Mouse (Mus musculus): ENCODE data around the gene Fam228a. TPM values are rescaled to one million over a fixed set of nuclear protein-coding genes. Genes with fewer than 3 reads are reported as not detected.

Fam228a gene
- polyA plus RNA-seq, 1 experiment from 2014 or later, result 0.65 TPM

DNA sequence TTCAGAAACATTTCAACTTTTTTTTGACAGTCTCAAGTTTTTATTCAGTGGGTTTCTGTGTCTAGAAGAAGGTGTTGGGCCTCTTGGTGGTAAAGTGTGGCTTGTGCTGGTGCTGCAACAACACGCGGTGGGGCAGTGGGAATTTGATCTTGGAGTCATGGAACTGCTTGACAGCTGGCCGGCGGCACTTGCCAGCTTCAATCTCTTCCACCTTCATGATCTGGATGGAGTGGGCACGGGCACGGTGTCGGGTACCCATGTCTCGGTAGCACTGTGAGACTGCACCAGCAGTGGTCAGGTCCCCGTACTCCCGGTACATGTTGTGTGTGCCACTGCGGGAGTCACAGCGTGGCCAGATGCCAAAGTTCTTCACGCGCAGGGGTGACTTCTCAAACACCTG is 48.9 kb downstream of the Fam228a start:
- no peak overlapping the region for H3K4me3 ChIP-seq (ENCODE audit: low read depth, low read length)
- H3K9me3 ChIP-seq (ENCODE audit: control insufficient read depth, low read length), result no peaks in the 10 kb centered on the region
- no peaks in the 10 kb centered on the region for H3K36me3 ChIP-seq (ENCODE audit: control insufficient read depth, insufficient read depth, low read length)
- no peak overlapping the region for H3K27ac ChIP-seq (ENCODE audit: low read depth, low read length)
- H3K4me1 ChIP-seq (replicated peaks; ENCODE audit: control insufficient read depth, insufficient read depth, low read length), result no peaks in the 10 kb centered on the region
- DNase-seq (ENCODE audit: low spot score) (no peak), ATAC-seq (replicated peaks; ENCODE audit: low FRiP score) (no peak)
- no peak overlapping the region for H3K4me2 ChIP-seq (ENCODE audit: low read depth, low read length, severe bottlenecking)
- H3K27me3 ChIP-seq (ENCODE audit: control insufficient read depth, insufficient read depth, low read length), result no peaks in the 10 kb centered on the region
- 95% methylated on average over 14 of the region's 14 CpGs for WGBS
- H3K9ac ChIP-seq (ENCODE audit: low read length), result no peak overlapping the region

DNA sequence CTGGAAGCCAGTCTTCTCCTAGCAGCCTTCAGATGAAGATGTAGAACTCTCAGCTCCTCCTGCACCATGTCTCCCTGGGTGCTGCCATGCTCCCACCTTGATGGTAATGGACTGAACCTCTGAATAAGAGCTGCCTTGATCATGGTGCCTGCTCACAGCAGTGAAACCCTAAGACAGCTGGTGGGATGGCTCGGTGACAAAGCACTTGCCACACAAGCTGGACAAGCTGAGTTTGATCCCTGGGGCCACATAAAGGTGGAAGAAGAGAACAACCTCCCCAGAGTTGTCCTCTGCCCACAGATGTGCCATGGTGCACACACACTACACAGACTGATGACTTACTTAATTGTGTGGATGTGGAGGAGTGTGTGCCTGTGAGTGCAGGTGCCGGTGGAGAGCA is 49.8 kb downstream of the Fam228a start:
- ATAC-seq (replicated peaks; ENCODE audit: low FRiP score) (no peak), DNase-seq (ENCODE audit: low spot score) (no peak)
- Histone ChIP-seq H3K4me1 (replicated peaks; ENCODE audit: control insufficient read depth, insufficient read depth, low read length) (no peaks in the 10 kb centered on the region), H3K27ac (ENCODE audit: low read depth, low read length) (no peak overlapping the region), H3K9me3 (ENCODE audit: control insufficient read depth, low read length) (no peaks in the 10 kb centered on the region), H3K4me3 (ENCODE audit: low read depth, low read length) (no peak overlapping the region), H3K36me3 (ENCODE audit: control insufficient read depth, insufficient read depth, low read length) (no peaks in the 10 kb centered on the region), H3K27me3 (ENCODE audit: control insufficient read depth, insufficient read depth, low read length) (no peaks in the 10 kb centered on the region), H3K9ac (ENCODE audit: low read length) (no peak overlapping the region), H3K4me2 (ENCODE audit: low read depth, low read length, severe bottlenecking) (no peak overlapping the region)
- WGBS, result 98% methylated on average over 2 of the region's 2 CpGs

DNA sequence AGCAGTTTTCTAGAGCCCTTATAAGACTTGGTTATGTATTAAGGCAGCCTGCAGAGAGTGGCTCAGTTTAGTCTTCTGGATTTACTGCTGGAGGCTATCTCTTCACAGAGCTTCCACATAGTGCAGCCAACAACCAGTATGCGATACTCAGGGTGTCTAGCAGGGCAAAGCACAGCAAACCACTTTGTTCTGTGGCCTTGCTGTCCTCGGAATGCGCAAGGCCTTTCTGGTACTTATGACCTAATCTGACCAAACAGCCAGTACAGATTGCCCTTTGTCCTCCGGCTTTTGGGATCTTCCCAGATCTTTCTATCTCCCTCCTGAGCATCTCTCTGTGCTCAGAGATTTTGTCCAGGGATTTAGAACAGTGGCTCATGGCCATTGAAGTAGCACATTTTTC is 52.8 kb downstream of the Fam228a start:
- Histone ChIP-seq H3K4me3 (ENCODE audit: low read depth, low read length) (no peak overlapping the region), H3K27me3 (ENCODE audit: control insufficient read depth, insufficient read depth, low read length) (no peaks in the 10 kb centered on the region), H3K9me3 (ENCODE audit: control insufficient read depth, low read length) (no peaks in the 10 kb centered on the region), H3K36me3 (ENCODE audit: control insufficient read depth, insufficient read depth, low read length) (no peaks in the 10 kb centered on the region), H3K4me1 (replicated peaks; ENCODE audit: control insufficient read depth, insufficient read depth, low read length) (no peaks in the 10 kb centered on the region), H3K4me2 (ENCODE audit: low read depth, low read length, severe bottlenecking) (no peak overlapping the region), H3K27ac (ENCODE audit: low read depth, low read length) (no peak overlapping the region), H3K9ac (ENCODE audit: low read length) (no peak overlapping the region)
- no peak for DNase-seq (ENCODE audit: low spot score)
- ATAC-seq (replicated peaks; ENCODE audit: low FRiP score), result no peak
- 80% methylated on average over 4 of the region's 4 CpGs for WGBS

DNA sequence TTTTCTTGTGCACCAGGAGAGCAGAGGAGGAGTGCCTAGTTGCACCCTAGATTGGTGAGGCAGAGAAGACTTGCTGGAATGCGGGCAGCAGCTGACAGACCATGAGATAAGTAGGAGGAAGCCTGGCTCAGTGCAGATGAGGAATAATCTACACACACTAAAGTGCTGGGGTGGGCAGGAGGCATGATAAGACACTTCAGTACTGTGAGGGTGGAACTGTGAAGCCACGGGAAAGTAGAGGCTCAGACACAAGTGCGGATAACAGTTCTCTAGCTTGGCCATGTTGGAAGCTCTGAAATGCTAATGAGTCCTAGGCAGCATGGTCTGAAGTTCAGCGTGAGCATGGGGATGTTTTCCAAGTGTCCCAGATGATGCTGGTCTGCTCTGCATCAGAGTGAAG is 58.3 kb downstream of the Fam228a start:
- no peak overlapping the region for H3K4me3 ChIP-seq (ENCODE audit: low read depth, low read length)
- 81% methylated on average over 4 of the region's 4 CpGs for WGBS
- H3K4me1 ChIP-seq (replicated peaks; ENCODE audit: control insufficient read depth, insufficient read depth, low read length), result no peaks in the 10 kb centered on the region

DNA sequence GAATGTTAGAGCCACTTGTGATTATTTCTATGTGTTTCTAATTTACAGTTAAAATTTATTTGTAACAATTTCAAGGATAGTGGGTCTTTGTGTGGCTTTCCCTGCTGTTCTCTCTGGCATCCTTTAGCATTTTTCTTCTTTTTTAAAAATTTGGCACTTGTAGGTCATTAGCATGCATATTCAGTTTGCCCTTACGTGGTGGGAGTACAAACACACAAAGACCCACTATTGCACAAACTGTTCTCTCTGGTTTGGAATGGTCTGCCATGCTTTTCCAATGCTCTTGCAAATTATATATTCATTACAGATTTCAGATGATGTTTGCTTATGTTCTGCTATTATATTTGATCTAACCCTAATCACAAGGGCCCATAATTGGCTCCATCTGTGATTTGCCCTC is 61.9 kb downstream of the Fam228a start:
- H3K4me3 ChIP-seq (ENCODE audit: low read depth, low read length), result no peak overlapping the region
- no peaks in the 10 kb centered on the region for H3K27me3 ChIP-seq (ENCODE audit: control insufficient read depth, insufficient read depth, low read length)
- WGBS, result 72% methylated on average over 1 of the region's 1 CpGs
- H3K4me2 ChIP-seq (ENCODE audit: low read depth, low read length, severe bottlenecking), result no peak overlapping the region
- H3K4me1 ChIP-seq (replicated peaks; ENCODE audit: control insufficient read depth, insufficient read depth, low read length), result no peaks in the 10 kb centered on the region
- no peak overlapping the region for H3K9ac ChIP-seq (ENCODE audit: low read length)
- H3K36me3 ChIP-seq (ENCODE audit: control insufficient read depth, insufficient read depth, low read length), result no peaks in the 10 kb centered on the region; the same call in 1 of the 2 replicates
- H3K27ac ChIP-seq (ENCODE audit: low read depth, low read length), result no peak overlapping the region
- H3K9me3 ChIP-seq (ENCODE audit: control insufficient read depth, low read length), result no peaks in the 10 kb centered on the region
- DNase-seq (ENCODE audit: low spot score), result no peak
- ATAC-seq (replicated peaks; ENCODE audit: low FRiP score), result no peak

More for the DNA sequence above, 58.3 kb downstream of the Fam228a start:
- no peaks in the 10 kb centered on the region for H3K27me3 ChIP-seq (ENCODE audit: control insufficient read depth, insufficient read depth, low read length)
- ATAC-seq (replicated peaks; ENCODE audit: low FRiP score) (no peak), DNase-seq (ENCODE audit: low spot score) (no peak)
- no peak overlapping the region for H3K27ac ChIP-seq (ENCODE audit: low read depth, low read length)
- H3K9me3 ChIP-seq (ENCODE audit: control insufficient read depth, low read length), result no peaks in the 10 kb centered on the region
- H3K4me2 ChIP-seq (ENCODE audit: low read depth, low read length, severe bottlenecking), result no peak overlapping the region
- H3K36me3 ChIP-seq (ENCODE audit: control insufficient read depth, insufficient read depth, low read length), result no peaks in the 10 kb centered on the region
- no peak overlapping the region for H3K9ac ChIP-seq (ENCODE audit: low read length)

DNA sequence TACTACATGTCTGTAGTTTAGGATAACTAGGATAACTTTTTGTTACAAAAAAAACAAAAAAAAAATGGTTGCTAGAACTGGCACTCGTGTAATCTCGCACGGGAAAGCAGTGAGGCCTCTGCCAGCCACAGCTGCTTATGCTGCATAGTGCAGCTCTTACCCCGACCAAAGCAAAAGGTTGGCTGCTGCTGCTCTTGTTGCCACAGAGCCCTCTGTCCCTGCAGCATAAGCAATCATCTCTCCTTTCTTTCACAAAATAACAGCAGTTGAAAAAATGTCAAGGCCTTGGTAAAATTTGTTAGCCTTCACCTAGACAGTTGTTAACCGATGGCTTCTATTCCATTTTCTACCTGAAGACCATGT is 72.6 kb downstream of the Fam228a start:
- WGBS, result 88% methylated on average over 5 of the region's 5 CpGs
- no peak for DNase-seq (ENCODE audit: low spot score)

DNA sequence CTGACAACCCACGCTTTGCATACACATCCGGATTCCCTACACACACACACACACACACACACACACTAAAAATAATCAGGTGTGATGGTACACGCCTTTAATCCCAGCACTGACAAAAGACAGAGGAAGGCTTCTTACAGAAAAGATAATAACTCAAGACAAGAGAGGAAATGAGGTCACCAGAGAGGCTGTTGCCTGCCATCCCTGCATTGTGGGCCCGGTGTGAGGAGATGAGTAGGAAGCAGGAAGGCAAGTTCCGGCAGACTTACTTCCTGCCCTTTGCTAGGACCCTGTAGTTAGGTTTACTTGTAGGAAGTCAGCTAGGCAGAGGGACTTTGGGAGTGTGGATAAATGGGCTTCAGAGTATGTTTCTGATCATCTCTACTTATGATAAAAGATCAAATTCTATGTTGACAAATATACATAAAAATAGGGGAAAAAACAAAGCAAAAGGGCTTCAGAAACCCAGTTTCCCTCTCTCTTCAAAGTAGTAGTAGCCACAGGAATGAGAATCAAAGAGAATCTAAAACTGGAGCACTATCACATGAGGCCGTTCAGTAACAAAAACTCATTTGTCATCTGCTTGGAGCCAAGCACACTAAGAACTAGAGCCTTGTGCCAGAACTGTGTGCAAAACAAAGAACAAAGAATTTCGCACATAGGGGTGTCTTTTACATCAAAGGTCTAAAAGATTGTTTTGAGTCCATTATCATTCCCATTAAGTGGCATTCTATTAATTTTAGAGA is 73.1 kb downstream of the Fam228a start:
- no peak for DNase-seq (ENCODE audit: low spot score)
- Histone ChIP-seq H3K36me3 (ENCODE audit: control insufficient read depth, insufficient read depth, low read length) (no peaks in the 10 kb centered on the region), H3K4me3 (ENCODE audit: low read depth, low read length) (no peak overlapping the region), H3K4me1 (replicated peaks; ENCODE audit: control insufficient read depth, insufficient read depth, low read length) (no peaks in the 10 kb centered on the region), H3K9ac (ENCODE audit: low read length) (no peak overlapping the region), H3K9me3 (ENCODE audit: control insufficient read depth, low read length) (no peaks in the 10 kb centered on the region), H3K27ac (ENCODE audit: low read depth, low read length) (no peak overlapping the region), H3K4me2 (ENCODE audit: low read depth, low read length, severe bottlenecking) (no peak overlapping the region), H3K27me3 (ENCODE audit: control insufficient read depth, insufficient read depth, low read length) (no peaks in the 10 kb centered on the region)
- WGBS, result 84% methylated on average over 7 of the region's 7 CpGs
- no peak for ATAC-seq (replicated peaks; ENCODE audit: low FRiP score)

More for the DNA sequence above, 72.6 kb downstream of the Fam228a start:
- Histone ChIP-seq H3K4me1 (replicated peaks; ENCODE audit: control insufficient read depth, insufficient read depth, low read length) (no peaks in the 10 kb centered on the region), H3K27ac (ENCODE audit: low read depth, low read length) (no peak overlapping the region), H3K9me3 (ENCODE audit: control insufficient read depth, low read length) (no peaks in the 10 kb centered on the region), H3K36me3 (ENCODE audit: control insufficient read depth, insufficient read depth, low read length) (no peaks in the 10 kb centered on the region), H3K9ac (ENCODE audit: low read length) (no peak overlapping the region), H3K4me2 (ENCODE audit: low read depth, low read length, severe bottlenecking) (no peak overlapping the region), H3K4me3 (ENCODE audit: low read depth, low read length) (no peak overlapping the region), H3K27me3 (ENCODE audit: control insufficient read depth, insufficient read depth, low read length) (no peaks in the 10 kb centered on the region)
- no peak for ATAC-seq (replicated peaks; ENCODE audit: low FRiP score)

Other genes starting within 250 kb of the Fam228a start
- 18.5 and 19.3 TPM in 2 replicates for gene Itsn2, start 145.8 kb downstream of the Fam228a start, polyA plus RNA-seq (2014; fragmentation: Nextera tagmentation; extraction: Ambion mirVana)
- not detected in 2 replicates for gene Gm3625, start 145.5 kb downstream of the Fam228a start, polyA plus RNA-seq (2014; fragmentation: Nextera tagmentation; extraction: Ambion mirVana)
- gene Pfn4, start 30.6 kb upstream of the Fam228a start, polyA plus RNA-seq (2014; fragmentation: Nextera tagmentation; extraction: Ambion mirVana), result 4.2 and 4.9 TPM in 2 replicates
- 2.2 and 4.2 TPM in 2 replicates for gene Fam228b, start 30.8 kb upstream of the Fam228a start, polyA plus RNA-seq (2014; fragmentation: Nextera tagmentation; extraction: Ambion mirVana)
- 330 and 365 TPM in 2 replicates for gene Sf3b6, start 79.1 kb upstream of the Fam228a start, polyA plus RNA-seq (2014; fragmentation: Nextera tagmentation; extraction: Ambion mirVana)
- gene Fkbp1b, start 103.2 kb upstream of the Fam228a start, polyA plus RNA-seq (2014; fragmentation: Nextera tagmentation; extraction: Ambion mirVana), result 5.2 and 6.1 TPM in 2 replicates
- 20.3 and 20.6 TPM in 2 replicates for gene Wdcp, start 104.9 kb upstream of the Fam228a start, polyA plus RNA-seq (2014; fragmentation: Nextera tagmentation; extraction: Ambion mirVana)
- 4.9 and 6.6 TPM in 2 replicates for gene Mfsd2b, start 135.9 kb upstream of the Fam228a start, polyA plus RNA-seq (2014; fragmentation: Nextera tagmentation; extraction: Ambion mirVana)
- gene Ubxn2a, start 169.3 kb upstream of the Fam228a start, polyA plus RNA-seq (2014; fragmentation: Nextera tagmentation; extraction: Ambion mirVana), result 30.0 and 34.7 TPM in 2 replicates
- 21.2 and 22.8 TPM in 2 replicates for gene Atad2b, start 178.9 kb upstream of the Fam228a start, polyA plus RNA-seq (2014; fragmentation: Nextera tagmentation; extraction: Ambion mirVana)

Data from forebrain, embryonic 11.5 days (tissue).